Mouse (Mus musculus) forebrain, postnatal 0 days (tissue): ENCODE measurements around the gene Vav1. TPM values are rescaled to one million over a fixed set of nuclear protein-coding genes. Genes with fewer than 3 reads are reported as not detected.

ENCODE experiments used
- ATAC-seq: fragments of 200-750 bp; cut with Nextera tagmentation; 2 replicates; pipeline ENCODE4 v1.8.0; 2017; ENCODE audit warnings: mild to moderate bottlenecking, moderate library complexity
- DNase-seq: peaks from one replicate; pipeline ENCODE4 v3.0.0-alpha.2; 2015
- H3K27ac ChIP-seq: fragments of 300-500 bp; sonication (generic); 2 replicates; pipeline ENCODE4 v1.5.1; 2014; ENCODE audit warnings: low read depth, mild to moderate bottlenecking, antibody characterized with exemption, low read length, moderate library complexity, mixed read lengths
- H3K27me3 ChIP-seq: fragments of 300-500 bp; sonication (generic); 2 replicates; pipeline ENCODE4 v1.6.1; 2014; ENCODE audit warnings: mild to moderate bottlenecking, low read length, mixed read lengths; ENCODE audit not compliant: insufficient read depth
- H3K36me3 ChIP-seq: fragments of 300-500 bp; sonication (generic); 2 replicates; pipeline ENCODE4 v1.6.1; 2014; ENCODE audit warnings: mild to moderate bottlenecking, moderate library complexity; ENCODE audit not compliant: insufficient read depth
- H3K4me1 ChIP-seq: fragments of 300-500 bp; sonication (generic); 2 replicates; pipeline ENCODE4 v1.6.1; 2014; ENCODE audit warnings: antibody characterized with exemption; ENCODE audit not compliant: insufficient read depth
- H3K4me2 ChIP-seq: fragments of 300-500 bp; sonication (generic); 2 replicates; pipeline ENCODE4 v1.6.1; 2014; ENCODE audit warnings: low read depth, mild to moderate bottlenecking, moderate library complexity
- H3K4me3 ChIP-seq: fragments of 300-500 bp; sonication (generic); 2 replicates; pipeline ENCODE4 v1.5.1; 2014; ENCODE audit warnings: low read depth, low read length, mixed read lengths
- H3K9ac ChIP-seq: fragments of 300-500 bp; sonication (generic); 2 replicates; pipeline ENCODE4 v1.6.1; 2014; ENCODE audit warnings: mild to moderate bottlenecking
- H3K9me3 ChIP-seq: fragments of 300-500 bp; sonication (generic); 2 replicates; pipeline ENCODE4 v1.6.1; 2016; ENCODE audit warnings: low read length
- CTCF ChIP-seq: sonication (generic); IDR thresholded peaks from 2 replicates; pipeline ENCODE4 v1.5.1; 2016; ENCODE audit warnings: antibody characterized with exemption, control low read depth, low read depth
- WGBS: fragments of 180-500 bp; shearing (Covaris S2); extraction: QIAGEN DNeasy Blood & Tissue Kit; methylation state at CpG from one replicate; pipeline ENCODE4 v1.1.7; 2014; 5-methylcytosine and 5-hydroxymethylcytosine counted together
- polyA plus RNA-seq: library from polyadenylated mRNA; unstranded; fragments of >200 nt; fragmentation: Nextera tagmentation; extraction: Ambion mirVana; gene quantifications from 2 replicates; pipeline ENCODE4 v1.2.1, GENCODE M21; 2015
- total RNA-seq: library from RNA; depleted of rRNA; stranded (reverse); fragments of >200 nt; gene quantifications from 2 replicates; pipeline ENCODE4 v1.2.3, GENCODE M21; 2014; rRNA removed

The Vav1 gene
- total and polyA plus RNA-seq, 2 experiments from 2014 or later = 1.8 to 2.5 TPM

DNA sequence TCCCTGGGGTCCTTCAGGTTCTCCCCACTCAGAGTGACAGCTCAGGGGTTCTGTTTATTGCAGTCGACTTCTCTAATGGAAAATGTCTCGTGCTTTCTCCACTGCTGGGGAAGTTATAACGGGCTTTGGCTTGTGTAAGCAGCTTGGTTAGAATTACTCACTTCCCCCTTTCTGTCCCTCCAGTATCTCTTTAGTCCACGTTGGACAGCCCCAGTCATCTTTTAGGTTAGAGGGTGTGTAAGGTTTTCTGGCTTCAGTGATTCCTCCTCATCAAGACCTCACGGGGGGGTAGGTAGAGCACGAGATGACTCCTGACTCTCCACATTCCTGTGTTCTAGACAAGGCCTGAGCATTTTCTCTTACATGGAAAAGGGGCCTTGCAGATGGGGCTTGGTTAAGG is 68.1 kb downstream of the Vav1 start:
- H3K9ac ChIP-seq = no peak overlapping the region
- H3K27me3 ChIP-seq = no peaks in the 10 kb centered on the region
- no peaks in the 10 kb centered on the region for H3K36me3 ChIP-seq
- no peak for TF ChIP-seq CTCF
- H3K4me3 ChIP-seq = no peak overlapping the region
- no peaks in the 10 kb centered on the region for H3K9me3 ChIP-seq
- no peak for ATAC-seq
- WGBS = 70% methylated on average over 6 of the region's 6 CpGs
- DNase-seq = no peak
- no peaks in the 10 kb centered on the region for H3K4me1 ChIP-seq
- H3K27ac ChIP-seq = no peak overlapping the region
- H3K4me2 ChIP-seq = no peak overlapping the region

DNA sequence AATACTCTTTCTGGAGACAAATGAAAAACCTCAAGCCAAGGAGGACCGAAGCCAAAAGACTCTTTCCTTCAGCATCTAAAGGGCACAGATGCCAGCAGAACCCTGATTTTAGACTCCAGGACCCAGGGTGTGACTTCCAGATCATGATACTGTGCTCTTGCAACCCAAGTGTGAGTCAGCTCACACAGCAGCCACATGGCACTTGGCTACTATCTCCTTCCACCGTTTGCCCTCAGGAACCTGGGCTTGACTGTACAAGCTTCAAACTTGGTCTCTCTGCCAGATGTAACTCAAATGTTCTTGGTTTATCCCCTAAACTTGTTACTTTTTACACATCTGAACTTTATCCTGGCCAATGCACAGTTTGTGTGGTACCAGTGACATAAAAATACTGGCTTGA is 68.9 kb downstream of the Vav1 start:
- Histone ChIP-seq H3K27ac (no peak overlapping the region), H3K27me3 (no peaks in the 10 kb centered on the region), H3K4me1 (no peaks in the 10 kb centered on the region), H3K4me2 (no peak overlapping the region), H3K36me3 (no peaks in the 10 kb centered on the region), H3K9ac (no peak overlapping the region), H3K9me3 (no peaks in the 10 kb centered on the region), H3K4me3 (no peak overlapping the region)
- ATAC-seq (no peak), DNase-seq (no peak)
- TF ChIP-seq CTCF = no peak
- WGBS = 89% methylated on average over 2 of the region's 2 CpGs

DNA sequence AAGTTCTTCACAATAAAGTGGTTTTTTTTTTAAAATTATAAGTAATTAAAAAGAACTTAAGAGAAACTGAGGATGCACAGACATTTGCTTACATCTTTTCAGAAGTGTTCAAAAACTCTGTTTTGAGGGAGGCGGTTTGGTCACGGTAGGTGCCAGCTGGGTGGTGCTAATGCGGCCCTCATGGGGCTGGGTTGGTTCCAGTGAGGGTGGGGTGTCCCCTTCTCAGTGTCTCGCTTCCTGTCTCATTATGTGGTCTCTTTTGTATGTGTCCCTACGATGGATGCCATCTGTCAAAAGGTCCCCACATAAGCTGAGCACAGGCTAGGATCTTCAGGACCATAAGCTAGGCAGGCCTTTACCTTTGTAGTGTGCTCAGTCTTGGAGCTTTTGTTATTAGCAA is 70.2 kb downstream of the Vav1 start:
- Histone ChIP-seq H3K4me3 (no peak overlapping the region), H3K27ac (no peak overlapping the region), H3K4me2 (no peak overlapping the region), H3K27me3 (no peaks in the 10 kb centered on the region), H3K4me1 (no peaks in the 10 kb centered on the region), H3K9me3 (no peaks in the 10 kb centered on the region), H3K9ac (no peak overlapping the region), H3K36me3 (no peaks in the 10 kb centered on the region)
- no peak for DNase-seq
- 66% methylated on average over 5 of the region's 5 CpGs for WGBS
- TF ChIP-seq CTCF = no peak
- ATAC-seq = no peak

DNA sequence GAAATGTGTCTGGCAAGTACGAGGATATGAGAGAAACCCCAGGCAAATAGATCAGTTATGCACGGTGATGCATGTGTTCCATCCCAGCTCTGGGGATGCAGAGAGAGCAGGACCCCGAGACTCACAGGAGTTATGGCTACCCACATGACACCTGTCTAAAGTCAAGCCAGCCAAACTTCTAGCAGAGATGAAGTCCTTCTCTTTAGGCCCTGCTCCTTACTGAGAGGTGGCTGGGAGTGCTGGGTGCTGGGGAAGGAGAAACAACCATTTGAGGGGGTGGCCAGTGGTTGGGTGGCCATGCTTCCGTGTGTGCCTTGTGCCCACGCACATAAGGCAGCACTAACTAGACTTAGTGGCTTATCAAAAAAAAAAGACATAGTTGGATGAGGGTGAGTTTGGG is 71.3 kb downstream of the Vav1 start:
- H3K36me3 ChIP-seq = no peaks in the 10 kb centered on the region
- no peak overlapping the region for H3K27ac ChIP-seq
- no peak for TF ChIP-seq CTCF
- H3K4me3 ChIP-seq = no peak overlapping the region
- H3K9me3 ChIP-seq = no peaks in the 10 kb centered on the region
- no peaks in the 10 kb centered on the region for H3K4me1 ChIP-seq
- H3K27me3 ChIP-seq = no peaks in the 10 kb centered on the region
- 91% methylated on average over 5 of the region's 5 CpGs for WGBS
- ATAC-seq = no peak
- no peak overlapping the region for H3K4me2 ChIP-seq
- no peak overlapping the region for H3K9ac ChIP-seq
- no peak for DNase-seq

DNA sequence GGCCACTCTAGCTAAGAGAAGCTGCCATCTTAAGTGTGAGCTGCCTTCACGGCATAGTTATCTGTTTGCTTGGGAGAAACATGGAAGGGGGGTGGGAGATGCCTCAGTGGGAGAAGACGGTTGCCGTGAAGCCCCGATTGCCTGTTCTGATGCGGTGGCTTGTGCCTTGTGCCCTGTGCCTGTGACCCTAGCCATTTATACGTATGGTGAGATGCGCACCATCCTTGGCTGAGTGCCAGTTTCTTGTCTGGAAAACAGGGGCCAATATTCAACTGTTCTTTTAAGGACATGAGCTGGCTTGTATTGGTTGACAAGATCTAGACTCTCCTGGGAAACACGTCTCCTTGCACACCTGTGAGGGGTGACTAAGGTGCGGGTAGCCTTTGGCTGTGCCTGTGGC is 72.2 kb downstream of the Vav1 start:
- Histone ChIP-seq H3K27me3 (no peaks in the 10 kb centered on the region), H3K4me3 (no peak overlapping the region), H3K4me1 (no peaks in the 10 kb centered on the region), H3K36me3 (no peaks in the 10 kb centered on the region), H3K9ac (no peak overlapping the region), H3K9me3 (no peaks in the 10 kb centered on the region), H3K27ac (no peak overlapping the region), H3K4me2 (no peak overlapping the region)
- ATAC-seq (no peak), DNase-seq (no peak)
- 88% methylated on average over 9 of the region's 9 CpGs for WGBS
- no peak for TF ChIP-seq CTCF

DNA sequence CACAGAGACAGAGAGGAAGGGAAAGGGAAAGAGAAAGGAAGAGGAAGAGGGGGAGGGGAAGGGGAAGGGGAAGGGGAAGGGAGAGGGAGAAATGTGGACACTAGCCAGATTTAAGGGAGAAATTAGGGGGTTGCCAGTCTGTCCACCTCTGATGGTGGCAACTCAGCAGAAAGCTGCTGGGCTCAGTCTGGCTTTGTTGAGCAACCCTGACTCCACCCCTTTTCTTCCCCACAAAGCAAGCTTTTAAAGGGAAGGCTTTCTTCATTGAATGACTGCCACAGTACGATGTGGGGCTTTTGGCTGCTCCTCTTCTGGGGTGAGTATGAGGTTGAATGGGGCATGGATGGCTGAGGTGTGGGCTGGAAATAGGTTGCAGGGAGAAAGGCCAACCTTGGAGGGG is 79.5 kb downstream of the Vav1 start, which contains the start of gene Adgre1:
Gene Adgre1 (plus strand): TSS at position 251 of the 400 bp plus-strand sequence.
- WGBS = 0% methylated on average over 1 of the region's 1 CpGs

DNA sequence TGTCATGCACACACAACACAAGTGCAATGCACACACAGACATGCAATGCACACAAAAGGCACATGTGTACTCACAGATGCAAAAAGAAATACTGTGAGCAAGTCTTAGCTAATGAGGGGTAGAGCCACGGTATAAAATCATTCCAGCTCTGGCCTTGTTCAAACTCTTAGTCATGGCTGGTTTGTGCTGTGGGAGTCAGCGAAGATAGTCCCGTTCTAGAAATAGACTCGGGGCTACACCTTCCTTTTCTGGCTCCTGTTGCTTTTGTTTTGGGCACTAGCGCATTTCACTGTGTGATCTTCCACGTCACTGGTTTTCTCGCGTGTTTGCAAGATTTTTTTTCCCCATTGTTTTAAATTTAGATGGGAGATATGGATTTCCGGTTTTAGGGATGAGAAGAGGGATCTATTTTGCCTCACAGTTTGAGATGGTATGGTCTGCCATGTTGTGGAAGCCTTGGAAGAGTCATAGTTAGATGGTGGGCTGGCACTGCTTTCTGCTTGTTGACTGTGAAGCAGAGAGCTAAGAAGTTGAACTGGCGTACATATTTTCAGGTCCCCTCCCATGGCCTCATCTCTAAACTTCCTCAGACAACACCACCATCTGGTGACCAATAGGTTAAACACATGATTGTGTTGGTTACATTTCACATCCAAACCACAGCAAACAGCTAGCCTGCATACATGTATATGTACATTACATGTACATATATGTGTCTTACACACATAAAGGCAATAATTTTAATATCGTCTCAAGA is 80.8 kb downstream of the Vav1 start:
- Histone ChIP-seq H3K4me2 (no peak overlapping the region), H3K27me3 (no peaks in the 10 kb centered on the region), H3K36me3 (no peaks in the 10 kb centered on the region), H3K9me3 (no peaks in the 10 kb centered on the region), H3K4me1 (no peaks in the 10 kb centered on the region), H3K4me3 (no peak overlapping the region), H3K27ac (no peak overlapping the region), H3K9ac (no peak overlapping the region)
- no peak for TF ChIP-seq CTCF
- DNase-seq (no peak), ATAC-seq (no peak)
- 92% methylated on average over 11 of the region's 11 CpGs for WGBS

More for the DNA sequence above, 79.5 kb downstream of the Vav1 start, which contains the start of gene Adgre1:
- DNase-seq (no peak), ATAC-seq (no peak; the same call in 1 of the 2 replicates)
- Histone ChIP-seq H3K4me3 (no peak within 1 kb of the TSS), H3K9me3 (no peaks in the 10 kb centered on the region), H3K27me3 (no peaks in the 10 kb centered on the region), H3K4me2 (no peak within 1 kb of the TSS), H3K9ac (no peak within 1 kb of the TSS), H3K27ac (no peak within 1 kb of the TSS), H3K4me1 (no peaks in the 10 kb centered on the region), H3K36me3 (no peaks in the 10 kb centered on the region)
- no peak for TF ChIP-seq CTCF

Other genes starting within 250 kb of the Vav1 start
- gene Khsrp, start 247.6 kb upstream of the Vav1 start, total RNA-seq = 49.5 and 65.5 TPM in 2 replicates
- 22.6 and 27.0 TPM in 2 replicates for gene Khsrp, start 247.6 kb upstream of the Vav1 start, polyA plus RNA-seq
- gene Slc25a41, start 237.4 kb upstream of the Vav1 start, total RNA-seq = not detected in 2 replicates
- not detected in 2 replicates for gene Slc25a41, start 237.4 kb upstream of the Vav1 start, polyA plus RNA-seq
- gene Crb3, start 220.0 kb upstream of the Vav1 start, total RNA-seq = 2.0 and 4.0 TPM in 2 replicates
- gene Crb3, start 220.0 kb upstream of the Vav1 start, polyA plus RNA-seq = 2.4 and 3.5 TPM in 2 replicates
- 75.7 and 101 TPM in 2 replicates for gene Slc25a23, start 219.2 kb upstream of the Vav1 start, total RNA-seq
- 38.8 and 43.2 TPM in 2 replicates for gene Slc25a23, start 219.2 kb upstream of the Vav1 start, polyA plus RNA-seq
- 0.92 and 1.00 TPM in 2 replicates for gene Dennd1c, start 200.6 kb upstream of the Vav1 start, total RNA-seq
- 1.4 and 1.9 TPM in 2 replicates for gene Dennd1c, start 200.6 kb upstream of the Vav1 start, polyA plus RNA-seq
- 131 and 157 TPM in 2 replicates for gene Tubb4a, start 191.3 kb upstream of the Vav1 start, total RNA-seq
- 453 and 500 TPM in 2 replicates for gene Tubb4a, start 191.3 kb upstream of the Vav1 start, polyA plus RNA-seq
- gene Tnfsf9, start 173.8 kb upstream of the Vav1 start, total RNA-seq = 2.1 and 3.5 TPM in 2 replicates
- 3.4 and 4.1 TPM in 2 replicates for gene Tnfsf9, start 173.8 kb upstream of the Vav1 start, polyA plus RNA-seq
- 1.3 TPM in 1 of 2 replicates, not detected in the other for gene Cd70, start 129.3 kb upstream of the Vav1 start, total RNA-seq
- gene Cd70, start 129.3 kb upstream of the Vav1 start, polyA plus RNA-seq = 0.47 and 0.69 TPM in 2 replicates
- not detected in 2 replicates for gene Tnfsf14, start 84.9 kb upstream of the Vav1 start, total RNA-seq
- not detected in 2 replicates for gene Tnfsf14, start 84.9 kb upstream of the Vav1 start, polyA plus RNA-seq
- 1.3 and 1.4 TPM in 2 replicates for gene C3, start 51.0 kb upstream of the Vav1 start, total RNA-seq
- 0.77 and 1.2 TPM in 2 replicates for gene C3, start 51.0 kb upstream of the Vav1 start, polyA plus RNA-seq
- 15.7 and 18.6 TPM in 2 replicates for gene Gpr108, start 30.7 kb upstream of the Vav1 start, total RNA-seq
- gene Gpr108, start 30.7 kb upstream of the Vav1 start, polyA plus RNA-seq = 16.9 and 17.5 TPM in 2 replicates
- 3.2 and 3.5 TPM in 2 replicates for gene Trip10, start 29.6 kb upstream of the Vav1 start, total RNA-seq
- gene Trip10, start 29.6 kb upstream of the Vav1 start, polyA plus RNA-seq = 5.2 and 6.0 TPM in 2 replicates
- 7.9 and 8.4 TPM in 2 replicates for gene Adgre1, start 79.6 kb downstream of the Vav1 start, total RNA-seq
- gene Adgre1, start 79.6 kb downstream of the Vav1 start, polyA plus RNA-seq = 4.2 TPM in 2 replicates